Mouse (Mus musculus) cerebellum, adult 8-10 months (tissue): ENCODE results near the gene Scgb2b7.
"Not testable (repeated sequence)": the region's sequence is repeated elsewhere in the genome, so short reads cannot be mapped to it uniquely, and the experiment has no call there.

Experiments used
- DNase-seq: peaks from one replicate; pipeline ENCODE4 v3.0.0; 2022

The Scgb2b7 gene

GRCm38 (mm10) chr7:31705657-31706056 lies at the start of gene Scgb2b7:
Gene Scgb2b7, minus strand, starts transcription at chr7:31705757.
- DNase-seq, result not testable (repeated sequence)

- DNase-seq, result not testable (repeated sequence)
These were observed 6.8 kb upstream of the Scgb2b7 start, which contains the start of gene Scgb1b7 for GRCm38 (mm10) chr7:31712365-31712764. Gene Scgb1b7, plus strand, starts transcription at chr7:31712665.
